Mouse (Mus musculus) heart, adult 9 months (tissue): ENCODE measurements around the gene Stum.
"Not testable (repeated sequence)": the region's sequence is repeated elsewhere in the genome, so short reads cannot be mapped to it uniquely, and the experiment has no call there.

Experiments
- DNase-seq, 2 experiments: peaks; one replicate each; pipeline ENCODE4 v3.0.0; 2022; ENCODE audit warnings: low spot score in 2 of 2

Stum gene

DNA sequence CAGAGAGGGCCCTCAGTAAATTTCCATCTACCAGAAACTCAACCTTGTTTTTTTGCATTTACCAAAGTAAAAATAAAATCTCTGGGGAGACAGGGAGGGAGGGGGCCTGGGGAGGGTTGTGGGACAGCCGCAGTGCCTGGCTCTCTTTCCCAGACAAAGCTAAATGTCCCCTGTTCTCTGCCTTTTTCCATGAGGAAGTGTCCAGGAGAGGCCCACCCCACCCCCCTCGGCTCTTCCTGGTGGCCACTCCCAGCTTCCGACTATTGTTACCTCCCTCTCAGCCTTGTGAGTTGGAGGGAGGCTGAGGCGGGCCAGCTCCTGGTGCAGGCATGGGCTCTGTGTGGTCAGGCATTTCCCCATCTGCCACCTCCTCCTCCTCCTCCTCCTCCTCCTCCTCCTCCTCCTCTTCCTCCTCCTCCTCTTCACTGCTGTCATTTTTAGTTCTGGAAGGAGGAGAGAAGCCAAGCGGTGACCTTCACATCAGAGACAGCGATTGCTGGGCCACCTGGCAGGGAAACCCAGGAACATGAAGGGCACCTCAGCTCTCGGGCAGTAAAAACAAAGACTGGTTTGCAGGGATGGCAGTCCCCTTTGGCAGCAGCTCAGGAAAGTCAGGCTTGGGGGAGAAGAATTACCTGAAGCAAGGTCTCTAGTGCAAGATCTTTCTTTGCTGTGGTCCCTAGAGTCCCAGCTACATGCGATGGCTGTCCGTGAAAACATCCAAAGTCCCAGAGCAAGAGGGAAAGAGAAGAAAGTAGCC, 77.5 kb downstream of the Stum start:
- DNase-seq: peak; percentile 81 to 89

DNA sequence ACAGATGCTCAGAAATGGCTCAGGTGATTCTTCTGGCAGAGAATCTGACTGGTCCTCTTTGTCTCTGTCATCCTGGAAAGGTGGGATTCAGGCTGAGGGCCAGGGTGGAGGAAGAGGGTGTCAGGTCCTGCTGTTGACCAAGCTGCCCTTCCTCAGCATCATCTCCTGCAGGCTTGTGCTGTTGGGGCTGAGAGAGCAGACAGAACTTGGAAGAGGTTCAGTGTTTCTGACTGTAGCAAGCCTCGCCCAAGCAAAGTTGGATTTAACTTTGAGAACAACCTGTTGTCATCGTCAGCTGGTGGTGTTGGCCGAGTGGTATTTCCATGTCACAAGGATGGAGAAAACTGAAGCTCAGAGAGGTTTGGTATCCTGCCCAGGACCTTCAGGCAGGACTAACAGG, 78.6 kb downstream of the Stum start:
- DNase-seq: peak in 1 of 2 experiments; percentile 57

DNA sequence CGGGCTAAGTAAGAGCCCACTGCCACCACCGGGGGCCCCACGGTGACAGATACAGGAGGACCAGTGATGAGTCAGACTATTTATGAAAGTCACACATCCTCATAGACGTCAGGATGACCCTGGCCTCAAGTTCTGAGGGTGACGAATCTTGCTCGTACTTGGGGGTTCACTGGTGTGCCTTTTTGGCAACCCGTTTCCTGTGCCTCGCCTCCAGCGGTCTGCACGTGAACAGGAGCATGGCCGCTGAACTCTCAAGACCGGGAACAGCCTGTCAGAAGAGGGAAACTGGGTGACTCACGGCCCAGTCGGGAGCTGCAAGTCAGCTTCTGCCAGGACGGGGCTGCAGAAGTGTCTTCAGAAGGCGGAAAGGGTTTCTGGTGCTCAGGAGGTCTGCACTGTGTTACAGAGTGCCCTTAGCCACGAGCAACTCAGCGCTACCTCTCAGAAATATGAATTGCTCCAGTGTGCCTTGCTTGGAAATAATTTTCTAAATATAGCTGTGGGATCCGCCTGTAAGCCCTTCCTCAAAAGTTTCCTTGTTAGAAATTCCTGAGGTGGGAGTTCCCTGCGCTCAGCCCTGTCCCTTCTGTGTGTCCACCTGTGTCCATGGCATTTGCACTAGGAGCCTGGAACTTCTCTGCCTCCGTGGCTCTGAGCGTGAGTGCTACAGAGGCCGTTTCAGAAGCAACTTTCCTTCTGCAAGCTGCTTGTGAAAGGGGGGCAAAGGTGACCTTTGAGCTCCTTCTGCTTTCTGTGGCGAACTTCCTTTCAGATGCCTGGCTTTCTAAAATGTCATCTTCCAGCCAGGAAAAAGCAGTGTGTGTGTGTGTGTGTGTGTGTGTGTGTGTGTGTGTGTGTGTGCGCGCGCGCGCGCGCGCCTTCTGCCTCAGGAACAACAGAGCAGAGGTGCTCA, 79.4 kb downstream of the Stum start:
- peak; percentile 79 to 85 for DNase-seq

DNA sequence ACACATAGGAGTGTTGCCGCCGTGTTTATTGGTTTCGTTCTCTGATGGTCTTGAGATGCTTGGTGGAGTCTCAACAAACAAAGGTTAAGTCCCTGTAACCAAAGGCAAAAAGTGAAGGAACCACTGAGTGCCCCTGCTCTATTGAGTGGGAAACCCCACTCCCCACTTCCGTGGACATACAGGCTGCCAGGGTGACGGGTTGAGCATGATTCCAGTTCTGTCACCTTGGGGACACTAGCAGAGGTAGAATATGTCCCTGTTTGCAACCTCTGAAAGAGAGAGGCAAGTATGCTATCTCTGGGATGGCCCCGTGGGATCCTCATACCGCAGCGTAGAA, 80.0 kb downstream of the Stum start:
- DNase-seq: no peak

DNA sequence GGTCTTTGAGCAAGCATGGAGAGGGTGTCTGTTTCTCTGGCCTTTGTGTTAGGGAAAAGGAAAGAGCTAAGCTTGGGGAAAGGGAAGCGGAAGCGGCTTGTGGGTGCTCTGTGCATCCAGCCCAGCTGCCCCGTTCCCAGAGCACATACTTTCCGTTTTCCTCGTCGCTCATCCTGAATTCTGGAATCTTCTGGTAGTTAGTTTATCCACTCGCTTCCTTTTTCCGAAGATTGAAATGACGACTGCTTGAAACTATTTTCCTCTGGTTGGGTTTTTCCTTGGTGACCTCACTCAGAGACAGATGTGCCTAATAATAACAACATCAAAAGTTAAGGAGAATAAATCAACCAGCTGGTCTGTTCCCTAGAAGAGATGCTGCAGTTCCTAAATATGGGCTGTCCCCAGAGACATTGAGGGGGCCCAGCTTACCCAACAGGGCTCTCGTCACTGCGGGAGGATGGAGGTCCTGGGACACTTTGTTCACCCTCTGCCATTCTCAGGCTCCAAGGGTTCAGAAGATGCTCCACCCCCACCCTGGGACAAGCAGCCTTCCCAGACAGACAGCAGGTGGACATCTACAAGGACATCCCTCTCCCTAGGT, 80.7 kb downstream of the Stum start:
- peak; percentile 77 to 88 for DNase-seq

DNA sequence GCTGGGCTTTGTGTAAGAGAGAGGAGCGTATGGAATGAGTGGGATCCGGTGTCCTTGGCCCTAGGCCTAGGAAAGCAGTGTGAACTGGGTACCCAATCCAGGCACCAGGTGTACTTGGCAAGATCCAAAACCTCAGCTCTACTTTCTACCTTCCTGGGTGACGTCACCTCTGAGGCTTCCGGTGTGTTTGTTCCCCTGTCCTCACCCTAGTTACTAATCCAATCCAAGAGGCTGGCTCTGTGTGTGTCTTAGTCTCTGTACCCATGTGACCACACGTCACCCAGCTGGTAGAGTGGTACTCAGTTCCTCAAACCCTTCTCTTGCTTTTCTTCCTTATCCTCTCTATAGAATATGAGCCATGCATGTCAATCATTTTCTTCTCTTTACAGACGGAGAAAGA, 81.6 kb downstream of the Stum start:
- peak in 1 of 2 experiments; percentile 64 for DNase-seq

DNA sequence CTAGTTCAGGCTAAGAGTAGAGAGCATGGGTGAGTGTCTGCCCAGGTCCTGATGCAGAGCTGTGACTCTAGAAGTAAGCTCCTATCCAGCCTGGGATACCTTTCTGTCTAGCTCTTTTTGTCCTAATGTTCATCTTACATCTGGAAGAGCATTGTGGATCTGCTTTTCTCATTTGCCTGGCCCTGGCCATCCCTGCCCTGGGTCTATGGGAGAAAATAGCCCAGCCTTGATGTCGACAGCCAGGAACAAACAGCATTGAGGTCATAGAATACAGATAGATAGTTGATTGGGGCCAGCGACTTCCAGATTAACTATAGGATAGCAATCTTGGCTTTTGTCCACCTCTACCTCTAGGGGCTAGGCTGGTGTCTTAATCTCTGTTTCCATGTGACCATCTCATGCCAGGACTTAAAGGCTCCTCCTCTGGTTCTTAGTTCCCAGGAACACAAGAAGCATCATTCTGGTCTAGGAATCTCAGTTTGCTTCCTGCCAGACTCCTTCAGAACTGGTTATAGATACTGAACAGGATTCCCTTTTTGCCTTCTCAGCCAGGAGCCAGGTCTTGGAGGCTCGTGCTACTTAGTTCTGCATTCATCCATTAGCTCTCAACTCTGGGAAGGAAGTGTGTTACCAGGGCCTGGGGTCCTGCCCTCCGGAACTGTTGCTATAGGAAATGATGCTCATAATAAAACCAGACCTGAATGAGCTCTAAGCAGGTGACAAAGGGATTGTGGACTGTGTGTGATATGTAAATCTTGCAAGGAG, 82.4 kb downstream of the Stum start:
- no peak for DNase-seq

DNA sequence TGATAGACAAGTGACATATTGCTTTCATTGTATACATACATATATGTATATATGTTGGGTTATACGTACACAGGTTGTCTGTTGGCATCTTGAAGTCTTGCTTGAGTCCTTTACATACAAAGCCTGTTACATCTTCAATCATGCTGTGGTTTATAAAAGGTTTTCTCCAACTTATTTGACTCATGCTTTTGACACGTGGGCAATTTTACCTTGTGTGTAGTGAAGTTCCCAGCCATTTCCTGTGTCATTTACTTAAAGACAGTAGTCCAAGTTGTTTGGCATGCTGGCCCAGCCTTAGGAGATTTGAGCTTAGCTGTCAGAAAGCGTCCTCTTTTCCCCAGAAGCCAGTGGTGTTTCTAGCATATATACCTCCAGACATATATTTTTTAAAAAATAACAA, 84.9 kb downstream of the Stum start:
- no peak for DNase-seq

DNA sequence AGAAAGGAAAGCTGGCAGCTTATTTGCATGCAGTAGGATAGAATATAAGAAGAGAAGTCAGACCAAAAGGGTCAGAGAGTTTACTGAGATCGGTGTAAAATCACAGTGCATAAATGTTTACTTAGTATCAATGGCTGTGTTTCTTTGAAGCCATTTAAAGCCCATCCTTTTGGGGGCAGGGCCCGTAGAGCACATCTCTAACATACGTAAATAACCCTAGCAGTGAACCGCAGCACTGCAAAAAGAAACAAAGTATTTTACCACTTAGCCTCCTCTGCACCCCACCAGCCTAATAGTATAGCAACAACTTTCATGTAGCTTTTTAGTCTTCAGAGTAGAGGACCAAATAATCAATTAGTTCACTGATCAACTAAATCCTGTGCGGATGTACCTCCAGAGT, 85.6 kb downstream of the Stum start:
- DNase-seq: no peak

DNA sequence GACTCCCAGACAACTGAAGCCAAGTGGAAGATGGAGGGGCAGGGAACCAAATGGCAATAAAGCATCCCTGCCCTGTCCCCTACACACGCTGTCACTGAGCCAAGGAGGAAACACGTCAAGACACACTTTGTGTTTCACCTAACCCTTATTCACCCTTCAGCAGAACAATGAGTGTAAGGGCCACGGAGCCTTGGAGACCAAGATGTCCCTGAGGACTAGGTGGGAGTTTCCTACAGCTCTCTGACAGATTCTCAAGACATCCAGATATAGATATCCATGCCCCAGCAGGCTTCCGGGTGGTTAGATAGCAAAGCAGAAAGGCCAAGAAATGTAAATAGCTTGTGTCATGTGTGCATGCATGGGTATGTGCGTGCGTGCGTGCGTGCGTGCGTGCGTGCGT, 89.4 kb downstream of the Stum start:
- DNase-seq: peak; percentile 73 to 88

DNA sequence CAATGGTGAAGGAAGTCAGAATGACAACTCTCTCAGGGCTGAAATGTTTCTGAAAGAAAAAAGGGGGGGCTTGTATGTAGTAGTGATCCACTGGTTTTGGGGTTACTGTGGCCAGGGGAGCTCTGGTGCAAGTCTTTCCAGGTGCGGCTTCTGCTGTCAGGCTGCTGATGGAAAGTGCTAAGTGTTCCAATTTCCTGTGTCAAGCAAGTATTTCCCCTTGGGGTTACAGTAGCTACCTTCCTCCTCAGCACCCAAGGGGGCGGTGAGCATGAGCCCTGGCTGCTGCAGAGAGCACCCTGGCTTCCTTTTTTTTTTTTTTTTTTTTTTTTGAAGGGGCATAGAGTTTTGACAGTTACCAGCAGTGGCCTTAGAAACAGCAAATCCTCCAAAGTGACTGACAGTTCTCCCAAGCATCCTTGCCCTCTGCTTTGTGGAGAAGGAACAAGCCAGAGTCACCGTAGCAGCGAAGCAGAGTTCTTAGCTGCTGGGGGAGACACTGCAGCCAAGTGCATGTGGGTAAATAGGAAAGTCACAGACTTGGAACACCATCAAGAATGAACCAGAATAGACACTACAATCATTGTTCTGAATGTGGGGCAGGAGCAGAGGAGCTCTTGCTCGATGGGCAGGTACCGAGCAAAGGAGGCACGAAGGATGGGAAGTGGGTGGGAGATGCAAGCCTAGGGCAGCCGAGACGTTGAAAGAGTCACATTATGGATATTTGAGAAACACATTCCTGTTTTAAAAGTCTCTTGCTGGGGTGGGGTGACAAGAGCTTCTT, 90.1 kb downstream of the Stum start:
- peak in 1 of 2 experiments; percentile 63 for DNase-seq

DNA sequence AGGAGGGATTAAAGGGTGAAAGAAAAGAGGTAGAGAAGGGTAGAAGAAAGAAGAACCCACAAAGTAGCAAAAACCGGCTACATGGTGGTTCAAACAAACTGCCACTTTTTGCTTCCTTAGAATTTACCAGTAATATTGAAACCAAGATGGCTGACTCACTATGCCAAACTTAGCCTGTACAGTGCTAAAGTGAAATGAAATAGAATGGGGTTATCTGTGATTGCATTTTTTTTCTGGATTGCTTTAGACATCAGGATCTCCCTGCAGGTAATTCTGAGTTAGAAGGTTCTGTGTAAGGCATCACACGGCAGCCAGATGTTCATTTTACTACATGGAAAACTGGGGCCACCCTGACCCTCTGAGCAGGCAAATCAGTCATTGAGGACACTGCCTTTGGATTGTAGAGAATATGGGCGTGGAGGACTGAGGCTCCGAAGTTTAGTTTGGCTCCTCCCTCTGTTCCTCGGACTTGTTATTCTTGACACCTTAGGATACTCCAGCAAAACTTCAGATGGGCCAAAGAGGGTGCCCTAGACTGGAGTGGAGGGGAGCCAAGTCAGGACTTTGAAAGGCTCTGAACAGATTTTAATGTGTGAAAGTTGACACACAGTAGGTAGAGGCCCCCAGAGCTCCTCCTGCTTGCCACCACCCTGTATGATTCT, 91.0 kb downstream of the Stum start:
- no peak for DNase-seq

DNA sequence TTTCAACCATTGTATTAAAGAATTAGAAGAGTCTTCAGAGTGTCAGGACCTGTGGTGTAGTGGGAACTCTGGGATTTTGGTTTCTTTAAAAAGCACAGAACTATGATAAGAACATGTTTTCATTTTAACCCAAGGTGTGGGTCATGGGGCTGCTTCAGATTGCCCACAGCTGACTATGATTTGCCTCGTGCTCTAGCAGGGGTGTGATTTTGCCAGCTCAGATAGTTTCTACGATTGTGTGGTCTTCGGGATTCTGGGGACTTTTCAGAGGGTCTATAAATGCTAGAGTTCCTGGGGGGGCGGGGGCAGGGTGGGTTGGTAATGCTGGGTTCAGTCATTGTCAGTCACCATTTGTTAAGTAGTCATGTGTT, 91.7 kb downstream of the Stum start:
- no peak for DNase-seq

DNA sequence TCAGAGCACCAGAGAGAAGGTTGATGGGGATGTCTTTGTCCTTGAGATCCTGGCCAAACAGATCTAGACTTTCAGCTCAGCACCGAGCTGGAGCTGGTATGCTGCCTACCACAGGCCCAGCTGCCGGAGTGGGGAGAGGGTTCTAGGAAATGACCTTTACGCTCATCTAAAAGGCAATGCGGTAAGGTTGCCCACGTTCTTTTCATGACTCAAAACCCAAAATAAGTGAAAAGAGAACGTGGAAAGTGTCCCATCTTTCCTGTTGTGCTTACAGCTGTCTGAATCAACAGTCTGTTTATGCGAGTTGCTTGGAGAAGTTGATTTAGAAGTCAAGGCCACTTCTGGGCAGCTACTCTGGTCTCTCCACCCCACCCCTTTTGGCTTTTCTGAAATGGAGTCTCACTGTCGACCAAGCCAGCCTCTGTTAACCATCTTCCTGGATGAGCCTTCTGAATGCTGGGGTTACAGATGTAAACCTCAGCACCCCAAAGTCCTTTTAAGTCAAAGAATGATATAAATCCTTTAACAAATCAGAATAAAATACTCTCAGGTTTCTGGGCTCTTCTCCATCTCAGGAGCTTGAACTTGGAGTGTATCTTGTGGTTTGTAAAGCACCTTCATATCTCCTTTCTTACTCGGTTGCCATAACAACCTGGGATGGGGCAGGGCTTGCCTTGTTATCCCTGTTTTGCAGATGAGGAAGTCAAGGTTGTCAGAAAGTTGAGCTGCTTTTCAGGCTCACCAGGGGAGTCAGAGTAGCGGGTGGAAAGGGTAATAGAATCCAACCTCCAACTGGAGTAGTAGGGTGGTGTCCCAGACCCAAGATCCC, 92.3 kb downstream of the Stum start:
- DNase-seq: no peak

DNA sequence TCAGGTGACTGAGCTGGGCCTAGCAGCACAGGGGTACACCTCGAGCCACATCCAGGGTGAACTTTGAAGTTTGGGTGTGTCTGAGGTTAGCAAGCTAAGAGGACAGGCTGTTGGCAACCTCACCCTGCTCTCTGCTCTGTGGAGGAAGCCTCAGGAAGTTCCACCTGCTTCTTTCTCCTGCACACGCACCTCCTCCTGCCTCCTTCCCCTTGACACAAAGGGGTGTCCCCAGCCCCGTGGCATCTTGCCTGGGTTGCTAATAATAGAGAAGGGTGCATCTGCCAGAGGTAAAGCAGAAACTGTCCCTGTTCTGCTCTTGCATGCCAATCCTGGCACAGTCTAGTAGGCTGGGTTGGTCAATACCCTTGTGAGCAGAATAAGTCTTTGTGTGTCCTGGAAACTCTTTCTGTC, 93.0 kb downstream of the Stum start:
- DNase-seq: peak; percentile 71 to 80

DNA sequence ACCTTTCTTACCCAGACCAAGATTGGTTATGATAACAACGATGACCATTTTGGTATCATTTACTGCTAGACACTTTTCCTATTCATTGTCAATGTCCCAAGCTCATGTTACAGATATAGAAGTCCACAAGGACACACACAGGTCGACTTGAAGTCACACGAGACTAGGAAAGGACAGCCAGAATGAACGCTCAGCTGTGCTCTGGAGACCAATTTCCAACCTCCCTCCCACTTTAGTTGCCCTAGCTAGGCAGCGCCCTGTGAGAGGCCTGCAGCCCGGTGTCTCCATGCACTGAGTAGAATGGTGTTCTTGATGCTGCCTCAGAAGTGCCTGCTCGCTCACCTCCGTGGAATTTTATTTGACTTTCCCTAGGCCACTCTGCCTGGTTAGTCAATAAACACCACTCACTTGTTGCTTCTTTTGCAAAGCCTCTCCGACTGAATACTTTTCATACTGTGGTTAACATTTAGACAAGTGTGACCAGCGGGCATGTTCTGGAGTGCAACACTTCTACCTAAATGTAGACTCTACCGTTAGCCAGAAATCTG, 94.0 kb downstream of the Stum start:
- DNase-seq: not testable (repeated sequence)

DNA sequence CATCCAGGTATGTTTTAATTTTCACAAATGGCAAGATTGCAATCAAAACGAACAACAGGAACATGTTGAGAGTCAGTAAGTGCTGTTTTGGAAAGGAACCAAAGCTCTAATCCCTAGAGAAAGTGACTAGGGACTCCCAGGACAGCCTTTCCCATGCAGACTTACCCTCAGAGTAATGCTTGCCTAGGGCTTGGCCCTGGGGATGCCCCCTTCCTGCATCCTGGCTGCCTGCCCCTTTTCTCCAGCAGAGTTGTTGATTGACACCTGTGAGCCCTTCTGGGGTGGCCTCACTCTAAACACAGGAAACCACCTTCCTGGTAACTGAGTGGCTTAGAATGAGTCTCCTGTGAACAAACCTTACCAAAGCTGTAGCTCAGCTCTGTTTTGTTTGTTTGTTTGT, 94.8 kb downstream of the Stum start:
- DNase-seq: peak in 1 of 2 experiments; percentile 55

DNA sequence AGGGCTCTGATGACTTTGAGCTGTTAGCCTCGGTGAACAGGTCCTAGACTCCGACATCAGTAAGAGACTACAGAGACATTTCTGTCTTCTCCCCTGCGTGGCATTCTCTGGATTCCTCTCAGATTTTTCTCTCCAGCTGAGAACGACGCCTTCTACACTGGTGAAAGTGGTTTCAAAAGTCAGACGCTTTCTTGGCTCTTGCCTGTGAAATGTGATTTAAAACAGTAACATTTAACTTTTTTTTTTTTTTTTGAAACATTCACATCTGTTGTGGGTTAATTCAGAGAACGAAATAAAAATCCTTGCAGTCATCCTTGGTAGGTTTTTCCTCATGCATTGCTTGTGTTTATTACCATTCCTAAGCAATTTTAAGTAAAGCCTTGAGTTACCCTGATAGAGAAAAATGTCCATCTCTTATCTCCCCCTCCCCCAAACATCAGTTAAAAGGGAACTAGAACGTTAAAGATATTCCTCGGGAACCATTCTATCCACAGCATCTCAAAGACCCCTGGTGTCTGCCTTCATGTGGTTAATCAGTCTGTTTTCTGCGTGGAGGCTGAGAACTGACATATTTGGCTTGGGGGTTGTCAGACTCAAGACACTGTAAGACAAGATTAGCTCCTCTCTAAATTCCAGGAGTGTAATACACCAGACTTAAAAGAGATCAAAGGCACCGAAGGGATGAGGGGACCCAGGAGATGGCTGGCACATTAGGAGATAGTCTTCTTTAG, 95.4 kb downstream of the Stum start:
- no peak for DNase-seq
